Mouse (Mus musculus) monocyte, adult 5-6 weeks (primary cell): ENCODE measurements around the gene Pold2. TPM values are rescaled to one million over a fixed set of nuclear protein-coding genes. Genes with fewer than 3 reads are reported as not detected.

Experiments used
- ATAC-seq: fragments of 153-309, 156-312 bp; replicated peaks from 2 replicates; pipeline ENCODE4 v1.8.0; 2017; ENCODE audit warnings: mild to moderate bottlenecking; ENCODE audit not compliant: low TSS enrichment, insufficient number of reproducible peaks, severe bottlenecking, poor library complexity, low FRiP score
- total RNA-seq: library from RNA; stranded (forward); fragments of 200-1000, 200-491, 200-594 nt; gene quantifications from 3 replicates; pipeline ENCODE4 v1.2.3, GENCODE M21; 2017

The Pold2 gene
- 7.0 to 17.2 TPM (median 15.4 TPM) in 3 replicates for total RNA-seq

GRCm38 (mm10) chr11:5877921-5878526 is at the start of gene Pold2:
Gene Pold2, minus strand, starts transcription at chr11:5878292.
- ATAC-seq: peak; percentile 94

DNA sequence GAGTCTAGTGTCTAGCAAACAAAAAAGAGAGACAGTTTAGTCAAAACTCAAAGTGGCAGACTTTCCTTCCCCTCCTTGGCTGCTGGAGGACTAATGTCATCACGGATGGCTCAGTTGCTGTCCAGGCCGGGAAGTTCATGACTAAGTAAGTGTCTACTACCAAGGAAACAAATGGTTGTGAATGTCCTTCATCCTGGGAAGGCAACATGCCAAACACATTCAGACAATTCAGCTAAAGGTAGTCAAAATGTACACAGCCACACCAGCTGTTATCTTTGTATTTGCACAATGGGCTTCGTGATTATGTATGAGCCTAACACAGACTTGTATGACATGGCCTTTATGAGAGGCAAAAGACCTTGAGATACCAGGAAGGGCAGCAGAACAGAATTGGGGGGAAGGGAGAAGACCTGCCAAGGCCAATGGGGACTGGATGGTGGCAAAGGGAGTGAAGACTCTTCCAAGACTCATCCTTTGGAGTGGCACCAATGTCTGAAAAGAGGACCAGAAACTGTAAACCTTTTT is 48.7 kb upstream of the Pold2 start:
- no peak for ATAC-seq

- ATAC-seq: no peak
These were observed 46.6 kb upstream of the Pold2 start for GRCm38 (mm10) chr11:5924699-5925098.

DNA sequence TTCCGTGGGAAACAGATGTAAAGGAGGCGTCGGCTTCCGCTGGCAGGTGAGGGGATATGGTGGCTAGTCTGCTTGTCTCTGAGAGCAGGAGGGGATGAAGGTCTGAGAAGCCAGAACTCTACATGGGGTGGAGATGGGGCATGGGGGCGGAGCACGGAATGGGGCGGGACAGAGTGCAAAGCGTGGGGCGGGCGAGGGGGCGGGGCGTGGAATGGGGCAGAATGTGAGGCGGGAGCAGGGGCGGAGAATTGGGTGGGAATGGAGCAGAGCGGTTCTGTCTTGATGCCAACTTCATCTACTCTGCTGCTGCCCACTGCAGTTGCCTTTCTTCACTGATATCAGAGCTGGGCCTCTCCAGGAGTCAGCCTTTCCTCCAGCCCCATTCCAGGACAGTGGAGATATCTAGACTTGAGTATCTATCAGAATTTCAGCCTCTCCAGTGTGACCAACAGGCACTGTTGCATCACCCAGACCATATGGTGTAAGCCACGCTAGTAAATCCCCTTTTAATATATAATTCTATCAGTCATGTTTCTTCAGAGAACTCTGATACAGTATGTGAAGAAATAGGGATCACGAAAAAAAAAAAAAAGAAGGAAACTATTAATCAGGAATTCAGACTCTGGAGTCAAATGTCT is 42.4 kb upstream of the Pold2 start:
- no peak for ATAC-seq

- no peak for ATAC-seq
These were observed 41.5 kb upstream of the Pold2 start for GRCm38 (mm10) chr11:5919606-5920005.

DNA sequence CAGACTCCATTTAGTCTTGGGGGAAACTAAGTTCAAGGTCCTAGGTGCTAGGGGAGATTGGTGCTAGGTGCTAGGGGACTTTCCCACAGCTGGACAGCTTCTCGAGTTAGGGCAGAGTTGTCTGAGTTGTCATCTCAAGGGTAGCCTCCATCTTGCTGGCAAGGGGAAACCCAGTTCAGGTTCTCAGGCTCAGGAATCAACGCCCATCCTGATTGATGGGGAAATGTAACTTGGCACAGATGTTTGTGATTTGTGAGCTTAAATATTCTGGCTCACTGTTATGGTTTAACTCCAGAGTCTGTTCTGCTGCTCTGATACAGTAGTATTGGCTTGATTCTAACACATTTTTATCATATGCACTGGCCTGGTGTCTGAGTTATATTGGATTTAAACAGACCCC is 40.0 kb upstream of the Pold2 start:
- ATAC-seq: no peak

GRCm38 (mm10) chr11:5916178-5916548 is 38.1 kb upstream of the Pold2 start:
- no peak for ATAC-seq

- ATAC-seq: no peak
These were observed 37.5 kb upstream of the Pold2 start for GRCm38 (mm10) chr11:5915429-5916177.

GRCm38 (mm10) chr11:5914940-5915339 is 36.8 kb upstream of the Pold2 start:
- no peak for ATAC-seq

DNA sequence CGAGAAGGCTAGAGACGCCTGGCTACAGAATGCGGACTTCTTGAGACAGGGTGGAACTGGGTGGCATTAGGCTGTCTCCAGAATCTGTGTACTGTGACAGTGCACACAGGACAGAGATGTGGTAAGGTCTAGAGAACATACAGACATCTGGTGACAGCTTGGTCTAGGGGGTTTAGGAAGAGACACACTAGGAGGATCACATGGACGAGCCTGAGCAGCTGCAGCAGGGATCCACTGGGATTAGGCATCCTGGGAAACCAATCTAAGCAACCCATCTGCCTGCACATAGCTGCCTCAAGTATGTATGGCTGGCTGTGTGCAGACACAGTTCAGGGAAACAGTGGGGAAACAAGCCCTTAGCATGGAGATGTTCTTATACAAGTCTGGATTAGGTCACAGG is 35.8 kb upstream of the Pold2 start:
- no peak for ATAC-seq

DNA sequence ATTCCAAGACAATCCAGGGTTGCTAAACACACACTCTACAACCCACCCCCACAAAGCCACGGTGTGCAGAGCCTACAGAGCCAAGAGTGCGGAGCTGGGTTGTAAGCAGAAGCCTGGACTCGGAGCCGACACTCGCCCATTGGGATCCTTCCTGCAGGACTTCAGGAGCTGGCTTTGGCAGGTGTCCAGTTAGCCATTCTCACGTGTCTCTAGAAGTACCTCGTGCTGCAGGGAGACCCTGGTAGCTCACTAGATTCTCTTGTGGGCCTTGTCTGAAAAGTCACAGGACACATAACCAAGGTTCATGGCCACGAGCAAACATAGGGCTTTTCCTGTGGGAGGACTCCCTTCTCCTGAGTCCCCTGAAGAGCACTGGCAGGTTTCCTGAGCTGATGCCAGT is 35.2 kb upstream of the Pold2 start:
- no peak for ATAC-seq

- ATAC-seq: no peak
These were observed 34.5 kb upstream of the Pold2 start for GRCm38 (mm10) chr11:5912635-5913034.

GRCm38 (mm10) chr11:5908642-5909041 is 30.6 kb upstream of the Pold2 start:
- ATAC-seq: no peak

DNA sequence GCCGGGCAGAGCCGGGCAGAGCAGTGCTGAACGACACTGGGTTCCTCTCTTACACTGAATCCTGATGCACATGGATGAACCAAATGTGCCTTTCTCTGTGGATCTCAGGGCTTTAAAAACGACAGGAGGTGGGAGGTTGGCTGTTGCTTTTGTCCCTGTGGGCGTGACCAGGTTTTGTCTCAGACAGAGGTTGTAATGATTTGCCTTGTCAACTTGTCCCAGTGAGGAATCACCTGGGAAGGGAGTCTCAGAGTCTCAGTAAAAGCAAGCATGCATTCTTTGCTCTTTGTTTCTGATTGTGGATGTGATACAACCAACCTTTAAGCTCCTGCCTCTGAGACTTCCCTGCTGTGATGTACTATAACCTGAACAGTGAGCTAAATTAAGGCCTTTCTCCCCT is 29.0 kb upstream of the Pold2 start:
- no peak for ATAC-seq

DNA sequence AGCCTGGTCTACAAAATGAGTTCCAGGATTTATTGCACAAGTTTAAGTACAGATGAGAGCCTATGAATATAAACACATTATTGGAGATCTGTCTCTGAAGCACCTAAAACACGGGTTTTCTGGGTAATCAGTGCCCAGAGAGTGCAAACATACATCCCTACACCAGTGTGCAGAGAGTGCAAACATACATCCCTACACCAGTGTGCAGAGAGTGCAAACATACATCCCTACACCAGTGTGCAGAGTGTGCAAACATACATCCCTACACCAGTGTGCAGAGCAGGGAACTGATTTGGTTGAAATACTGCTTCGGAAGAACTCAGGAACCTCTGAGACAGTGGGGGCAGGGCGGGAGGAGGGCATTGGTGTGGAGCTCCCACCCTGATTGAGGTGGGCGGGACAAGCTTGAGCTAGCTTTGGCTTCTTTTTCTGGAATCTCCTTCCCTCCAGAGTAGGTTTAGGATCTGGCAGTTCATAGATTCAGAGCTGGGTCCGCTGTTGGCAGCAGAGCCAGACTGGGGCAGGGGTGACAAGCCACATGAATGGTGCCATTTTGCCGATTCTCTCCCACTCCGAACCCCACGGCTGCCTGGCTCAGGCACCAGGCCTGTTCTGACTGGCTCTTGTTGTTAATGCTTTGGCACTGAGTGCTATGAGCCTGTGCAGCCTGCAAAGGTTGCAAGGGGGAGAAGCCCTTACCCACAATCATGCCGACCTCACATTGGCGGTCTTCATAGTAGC is 27.9 kb upstream of the Pold2 start:
- ATAC-seq: no peak

DNA sequence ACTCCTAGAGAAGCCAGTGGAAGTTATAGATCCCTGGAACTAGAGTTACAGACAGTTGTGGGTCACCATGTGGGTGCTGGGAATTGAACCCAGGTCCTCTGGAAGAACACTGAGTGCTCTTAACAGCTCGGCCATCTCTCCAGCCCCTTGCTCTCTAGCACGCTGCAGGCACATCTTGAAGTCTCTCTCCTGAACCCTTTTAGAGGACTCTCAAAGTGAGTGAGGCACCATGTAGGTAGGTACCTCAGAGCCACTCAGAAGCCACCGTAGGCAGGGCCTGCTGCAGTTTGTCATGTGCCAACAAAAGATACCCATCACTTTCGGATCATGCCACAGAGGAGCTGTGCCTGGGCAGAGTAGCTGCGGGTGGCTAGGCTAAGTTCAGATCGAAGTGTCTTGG is 26.8 kb upstream of the Pold2 start:
- ATAC-seq: no peak

DNA sequence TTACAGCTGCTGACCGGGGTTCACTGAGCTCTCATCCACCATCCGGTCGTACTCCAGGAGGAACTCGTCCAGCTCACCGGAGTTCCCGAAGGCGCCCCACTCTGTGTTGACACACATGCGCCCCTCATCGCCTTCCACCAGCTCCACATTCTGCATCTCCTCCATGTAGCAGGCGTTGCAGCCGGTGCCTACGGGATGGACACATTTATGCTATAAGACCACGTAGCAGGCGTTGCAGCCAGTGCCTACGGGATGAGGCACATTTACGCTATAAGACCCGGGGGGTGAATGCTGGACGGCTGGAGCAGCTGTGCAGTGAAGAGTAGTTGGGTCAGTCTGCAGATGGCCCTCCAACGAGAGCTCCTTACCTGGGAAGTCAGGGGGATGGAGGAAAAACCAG is 26.3 kb upstream of the Pold2 start:
- ATAC-seq: no peak

- no peak for ATAC-seq
These were observed 25.8 kb upstream of the Pold2 start for GRCm38 (mm10) chr11:5903844-5904243.

GRCm38 (mm10) chr11:5902390-5902789 is 24.3 kb upstream of the Pold2 start:
- no peak for ATAC-seq
